Mouse (Mus musculus): ENCODE data around the gene Ttc16. TPM values are rescaled to one million over a fixed set of nuclear protein-coding genes. Genes with fewer than 3 reads are reported as not detected.

Gene Ttc16
- polyA plus RNA-seq, 1 experiment from 2014 or later = 0.41 TPM

DNA sequence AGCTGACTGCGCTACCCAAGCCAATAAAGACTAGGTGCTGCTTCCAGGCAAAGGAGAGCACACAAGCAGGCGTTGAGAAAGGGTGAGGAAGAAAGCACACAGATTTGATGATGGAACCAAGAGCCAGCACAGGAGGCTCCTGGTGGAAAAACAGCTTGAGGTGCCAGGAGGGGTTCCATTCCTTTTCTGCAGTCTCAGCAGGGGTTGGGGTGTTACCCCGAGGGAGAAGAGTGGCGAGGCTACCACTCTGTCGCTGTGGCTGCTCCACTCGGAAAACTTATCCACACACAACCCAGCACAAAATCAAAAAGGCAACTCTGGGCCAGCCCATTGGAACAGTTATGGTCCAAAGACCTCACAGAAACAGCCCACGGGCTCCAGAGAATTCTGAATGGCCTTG is 42.2 kb upstream of the Ttc16 start:
- no peak for DNase-seq
- no peak for ATAC-seq (ENCODE audit: low FRiP score, low TSS enrichment)
- Histone ChIP-seq H3K4me2 (ENCODE audit: low read length) (no peak overlapping the region), H3K36me3 (ENCODE audit: control insufficient read depth, insufficient read depth, low read length) (peaks cover 86% of the 10 kb centered on the region), H3K4me3 (replicated peaks; ENCODE audit: low read depth, low read length) (no peak overlapping the region), H3K27ac (replicated peaks; ENCODE audit: low read depth, low read length) (no peak overlapping the region), H3K4me1 (ENCODE audit: control insufficient read depth, insufficient read depth, low read length) (no peaks in the 10 kb centered on the region), H3K27me3 (ENCODE audit: control insufficient read depth, insufficient read depth, low read length) (no peaks in the 10 kb centered on the region), H3K9me3 (ENCODE audit: control insufficient read depth, low read length) (no peaks in the 10 kb centered on the region), H3K9ac (replicated peaks; ENCODE audit: low read length) (no peak overlapping the region)
- 72% methylated on average over 7 of the region's 7 CpGs for WGBS

GRCm38 (mm10) chr2:32816946-32817581 is 41.6 kb upstream of the Ttc16 start:
- WGBS = 75% methylated on average over 17 of the region's 17 CpGs
- Histone ChIP-seq H3K4me3 (replicated peaks; ENCODE audit: low read depth, low read length) (no peak overlapping the region), H3K4me2 (ENCODE audit: low read length) (no peak overlapping the region), H3K9ac (replicated peaks; ENCODE audit: low read length) (no peak overlapping the region), H3K4me1 (ENCODE audit: control insufficient read depth, insufficient read depth, low read length) (no peaks in the 10 kb centered on the region), H3K36me3 (ENCODE audit: control insufficient read depth, insufficient read depth, low read length) (peaks cover 85% of the 10 kb centered on the region), H3K27ac (replicated peaks; ENCODE audit: low read depth, low read length) (no peak overlapping the region; the same call in 1 of the 2 replicates), H3K27me3 (ENCODE audit: control insufficient read depth, insufficient read depth, low read length) (no peaks in the 10 kb centered on the region), H3K9me3 (ENCODE audit: control insufficient read depth, low read length) (no peaks in the 10 kb centered on the region)
- DNase-seq = peak; percentile 8
- ATAC-seq (ENCODE audit: low FRiP score, low TSS enrichment) = no peak

- no peak overlapping the region for H3K4me3 ChIP-seq (replicated peaks; ENCODE audit: low read depth, low read length)
- H3K4me2 ChIP-seq (ENCODE audit: low read length) = no peak overlapping the region
- H3K27me3 ChIP-seq (ENCODE audit: control insufficient read depth, insufficient read depth, low read length) = no peaks in the 10 kb centered on the region
- H3K27ac ChIP-seq (replicated peaks; ENCODE audit: low read depth, low read length) = no peak overlapping the region; the same call in 1 of the 2 replicates
- no peak overlapping the region for H3K9ac ChIP-seq (replicated peaks; ENCODE audit: low read length)
- 90% methylated on average over 2 of the region's 2 CpGs for WGBS
- H3K4me1 ChIP-seq (ENCODE audit: control insufficient read depth, insufficient read depth, low read length) = no peaks in the 10 kb centered on the region
- no peaks in the 10 kb centered on the region for H3K9me3 ChIP-seq (ENCODE audit: control insufficient read depth, low read length)
- H3K36me3 ChIP-seq (ENCODE audit: control insufficient read depth, insufficient read depth, low read length) = peaks cover 87% of the 10 kb centered on the region
- no peak for DNase-seq
- ATAC-seq (ENCODE audit: low FRiP score, low TSS enrichment) = no peak
Measured at GRCm38 (mm10) chr2:32816497-32816896, 41.1 kb upstream of the Ttc16 start.

- no peak for ATAC-seq (ENCODE audit: low FRiP score, low TSS enrichment)
- Histone ChIP-seq H3K4me1 (ENCODE audit: control insufficient read depth, insufficient read depth, low read length) (no peaks in the 10 kb centered on the region), H3K4me2 (ENCODE audit: low read length) (no peak overlapping the region), H3K4me3 (replicated peaks; ENCODE audit: low read depth, low read length) (no peak overlapping the region), H3K9me3 (ENCODE audit: control insufficient read depth, low read length) (no peaks in the 10 kb centered on the region), H3K27ac (replicated peaks; ENCODE audit: low read depth, low read length) (no peak overlapping the region), H3K9ac (replicated peaks; ENCODE audit: low read length) (no peak overlapping the region), H3K36me3 (ENCODE audit: control insufficient read depth, insufficient read depth, low read length) (peaks cover 84% of the 10 kb centered on the region), H3K27me3 (ENCODE audit: control insufficient read depth, insufficient read depth, low read length) (no peaks in the 10 kb centered on the region)
- no peak for DNase-seq
- 86% methylated on average over 8 of the region's 8 CpGs for WGBS
Measured at GRCm38 (mm10) chr2:32811959-32812358, 36.5 kb upstream of the Ttc16 start.

DNA sequence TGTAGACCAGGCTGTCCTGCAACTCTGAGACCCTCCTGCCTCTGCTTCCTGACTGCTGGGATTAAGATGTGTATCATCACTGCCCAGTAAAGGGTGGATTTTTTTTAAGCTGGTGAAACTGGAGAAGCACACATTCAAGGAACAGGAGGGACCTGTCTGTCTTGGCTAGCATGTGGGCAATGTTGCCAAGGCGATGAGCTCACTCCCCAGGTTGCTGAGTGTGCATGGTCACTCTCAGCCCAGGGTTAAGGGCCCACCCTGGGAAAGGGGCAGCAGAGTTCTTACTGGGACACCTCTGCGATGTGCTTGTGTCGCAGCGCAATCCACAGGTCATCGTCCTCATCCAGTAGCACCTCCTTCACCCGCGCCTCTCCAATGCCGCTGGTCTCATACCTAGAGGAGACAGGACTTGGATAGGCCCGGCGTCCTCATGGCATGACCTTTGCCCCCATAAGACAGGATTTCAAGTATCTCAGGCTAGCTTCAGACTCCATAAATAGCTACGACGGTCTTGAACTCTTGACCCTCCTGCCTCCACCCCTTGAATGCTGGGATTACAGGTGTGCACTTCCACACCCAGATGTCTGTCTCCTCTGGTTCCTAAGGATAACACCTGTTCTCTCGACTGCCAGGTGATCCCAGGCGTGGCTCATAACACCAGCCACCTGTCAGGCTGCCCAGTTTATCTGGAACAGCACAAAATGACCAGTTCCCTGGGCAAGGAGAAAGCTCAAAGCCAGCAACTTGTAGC is 33.6 kb upstream of the Ttc16 start:
- Histone ChIP-seq H3K9me3 (ENCODE audit: control insufficient read depth, low read length) (no peaks in the 10 kb centered on the region), H3K4me1 (ENCODE audit: control insufficient read depth, insufficient read depth, low read length) (no peaks in the 10 kb centered on the region), H3K27ac (replicated peaks; ENCODE audit: low read depth, low read length) (no peak overlapping the region), H3K27me3 (ENCODE audit: control insufficient read depth, insufficient read depth, low read length) (no peaks in the 10 kb centered on the region), H3K4me2 (ENCODE audit: low read length) (no peak overlapping the region), H3K36me3 (ENCODE audit: control insufficient read depth, insufficient read depth, low read length) (peaks cover 91% of the 10 kb centered on the region), H3K9ac (replicated peaks; ENCODE audit: low read length) (no peak overlapping the region), H3K4me3 (replicated peaks; ENCODE audit: low read depth, low read length) (no peak overlapping the region)
- 97% methylated on average over 14 of the region's 14 CpGs for WGBS
- DNase-seq = no peak
- no peak for ATAC-seq (ENCODE audit: low FRiP score, low TSS enrichment)

DNA sequence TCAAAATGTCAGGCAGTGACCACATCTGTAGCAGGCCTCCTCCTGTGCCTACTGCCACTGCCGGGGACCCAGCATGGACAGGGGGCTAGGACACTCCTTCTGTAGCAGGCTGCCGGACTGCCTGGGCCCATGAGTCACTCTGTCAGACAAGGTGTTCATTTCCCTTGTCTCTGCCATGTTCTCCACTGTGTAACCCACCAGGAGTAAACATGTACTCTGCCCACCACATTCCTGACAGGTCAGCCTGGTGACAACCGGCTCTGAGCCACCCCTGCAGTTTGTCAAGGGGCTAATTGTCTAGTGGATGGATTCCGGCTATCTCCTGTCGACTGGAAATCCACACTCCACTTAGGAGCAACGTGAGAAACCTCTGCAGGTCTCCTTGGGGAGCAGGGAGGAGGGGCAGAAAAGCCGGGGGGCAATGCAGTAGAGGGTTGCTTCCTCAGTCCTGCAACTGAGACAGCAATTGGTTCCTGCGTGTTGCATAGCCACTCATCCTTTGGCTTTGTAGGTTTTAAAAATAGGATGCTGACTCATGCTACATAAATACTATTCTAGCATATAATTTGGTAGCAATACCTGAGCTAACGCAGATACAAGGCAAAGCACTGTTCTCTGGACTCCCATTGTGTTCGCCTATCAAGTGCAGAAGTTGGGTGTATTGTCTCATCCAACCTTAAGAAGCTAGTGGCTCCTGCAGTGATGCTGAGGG is 23.0 kb upstream of the Ttc16 start:
- Histone ChIP-seq H3K9ac (replicated peaks; ENCODE audit: low read length) (no peak overlapping the region), H3K4me3 (replicated peaks; ENCODE audit: low read depth, low read length) (no peak overlapping the region), H3K4me2 (ENCODE audit: low read length) (no peak overlapping the region), H3K9me3 (ENCODE audit: control insufficient read depth, low read length) (no peaks in the 10 kb centered on the region), H3K27ac (replicated peaks; ENCODE audit: low read depth, low read length) (no peak overlapping the region), H3K36me3 (ENCODE audit: control insufficient read depth, insufficient read depth, low read length) (peaks cover 95% of the 10 kb centered on the region), H3K27me3 (ENCODE audit: control insufficient read depth, insufficient read depth, low read length) (no peaks in the 10 kb centered on the region), H3K4me1 (ENCODE audit: control insufficient read depth, insufficient read depth, low read length) (no peaks in the 10 kb centered on the region)
- no peak for DNase-seq
- no peak for ATAC-seq (ENCODE audit: low FRiP score, low TSS enrichment)
- WGBS = 80% methylated on average over 10 of the region's 10 CpGs

- no peak overlapping the region for H3K27ac ChIP-seq (replicated peaks; ENCODE audit: low read depth, low read length)
- 83% methylated on average over 13 of the region's 13 CpGs for WGBS
- no peaks in the 10 kb centered on the region for H3K4me1 ChIP-seq (ENCODE audit: control insufficient read depth, insufficient read depth, low read length)
- DNase-seq (no peak), ATAC-seq (ENCODE audit: low FRiP score, low TSS enrichment) (no peak)
- no peak overlapping the region for H3K9ac ChIP-seq (replicated peaks; ENCODE audit: low read length)
- peaks cover 92% of the 10 kb centered on the region for H3K36me3 ChIP-seq (ENCODE audit: control insufficient read depth, insufficient read depth, low read length)
- no peak overlapping the region for H3K4me2 ChIP-seq (ENCODE audit: low read length)
- no peaks in the 10 kb centered on the region for H3K9me3 ChIP-seq (ENCODE audit: control insufficient read depth, low read length)
- no peak overlapping the region for H3K4me3 ChIP-seq (replicated peaks; ENCODE audit: low read depth, low read length)
- H3K27me3 ChIP-seq (ENCODE audit: control insufficient read depth, insufficient read depth, low read length) = no peaks in the 10 kb centered on the region
Measured at GRCm38 (mm10) chr2:32795748-32796418, 20.4 kb upstream of the Ttc16 start.

DNA sequence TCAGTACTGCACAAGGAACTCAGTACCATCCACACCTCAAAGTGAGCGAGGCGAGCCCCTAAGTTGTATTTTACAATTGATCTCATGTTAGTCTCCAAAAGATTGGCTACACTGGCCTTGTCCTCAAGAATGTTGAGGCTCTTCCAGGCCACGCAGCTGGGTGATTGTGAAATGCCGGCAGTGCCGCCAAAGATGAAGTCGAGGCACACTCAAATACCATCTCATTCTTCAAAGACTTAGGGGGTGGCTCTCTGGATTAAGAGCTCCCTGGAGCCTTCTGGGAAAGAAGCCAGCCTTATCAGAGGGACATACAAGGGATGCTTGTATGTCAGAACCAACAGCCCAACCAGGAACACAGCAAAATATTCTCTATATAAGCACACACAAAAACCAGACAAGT is 15.9 kb upstream of the Ttc16 start:
- Histone ChIP-seq H3K4me1 (ENCODE audit: control insufficient read depth, insufficient read depth, low read length) (no peaks in the 10 kb centered on the region), H3K27me3 (ENCODE audit: control insufficient read depth, insufficient read depth, low read length) (no peaks in the 10 kb centered on the region), H3K9me3 (ENCODE audit: control insufficient read depth, low read length) (no peaks in the 10 kb centered on the region), H3K36me3 (ENCODE audit: control insufficient read depth, insufficient read depth, low read length) (peaks cover 65% of the 10 kb centered on the region), H3K4me3 (replicated peaks; ENCODE audit: low read depth, low read length) (no peak overlapping the region), H3K27ac (replicated peaks; ENCODE audit: low read depth, low read length) (no peak overlapping the region), H3K9ac (replicated peaks; ENCODE audit: low read length) (no peak overlapping the region), H3K4me2 (ENCODE audit: low read length) (no peak overlapping the region)
- ATAC-seq (ENCODE audit: low FRiP score, low TSS enrichment) (no peak), DNase-seq (no peak)
- WGBS = 83% methylated on average over 6 of the region's 6 CpGs

Data from midbrain, embryonic 14.5 days (tissue).